Mouse (Mus musculus) kidney, embryonic 14.5 days (tissue): ENCODE data around the gene Scn7a. TPM values are rescaled to one million over a fixed set of nuclear protein-coding genes. Genes with fewer than 3 reads are reported as not detected.
A peak's percentile ranks its signal among the peaks of the same experiment; 100 is the strongest.

Experiments used
- ATAC-seq: fragments of 200-750 bp; cut with Nextera tagmentation; 2 replicates; pipeline ENCODE4 v1.8.0; 2017; ENCODE audit warnings: moderate number of reproducible peaks, mild to moderate bottlenecking, moderate TSS enrichment, moderate library complexity; ENCODE audit not compliant: low FRiP score, low TSS enrichment
- H3K27ac ChIP-seq: fragments of 300-500 bp; sonication (generic); 2 replicates; pipeline ENCODE4 v1.5.1; 2014; ENCODE audit warnings: low read depth, mild to moderate bottlenecking, low read length, moderate library complexity, mixed read lengths
- H3K27me3 ChIP-seq: fragments of 300-500 bp; sonication (generic); 2 replicates; pipeline ENCODE4 v1.6.1; 2014; ENCODE audit warnings: mild to moderate bottlenecking, low read length; ENCODE audit not compliant: control insufficient read depth, insufficient read depth
- H3K36me3 ChIP-seq: fragments of 300-500 bp; sonication (generic); 2 replicates; pipeline ENCODE4 v1.6.1; 2014; ENCODE audit warnings: low read length, mixed read lengths; ENCODE audit not compliant: control insufficient read depth, insufficient read depth
- H3K4me1 ChIP-seq: fragments of 300-500 bp; sonication (generic); 2 replicates; pipeline ENCODE4 v1.6.1; 2014; ENCODE audit warnings: low read length, mixed read lengths; ENCODE audit not compliant: control insufficient read depth, insufficient read depth
- H3K4me2 ChIP-seq: fragments of 300-500 bp; sonication (generic); replicated peaks from 2 replicates; pipeline ENCODE4 v1.6.1; 2014; ENCODE audit warnings: low read depth, mild to moderate bottlenecking, low read length
- H3K4me3 ChIP-seq: fragments of 300-500 bp; sonication (generic); 2 replicates; pipeline ENCODE4 v1.5.1; 2014; ENCODE audit warnings: mild to moderate bottlenecking, low read length
- H3K9ac ChIP-seq: fragments of 300-500 bp; sonication (generic); 2 replicates; pipeline ENCODE4 v1.6.1; 2014; ENCODE audit warnings: low read depth, mild to moderate bottlenecking, low read length, moderate library complexity
- H3K9me3 ChIP-seq: fragments of 300-500 bp; sonication (generic); 2 replicates; pipeline ENCODE4 v1.6.1; 2016; ENCODE audit warnings: low read length; ENCODE audit not compliant: control insufficient read depth
- WGBS: fragments of 180-500 bp; shearing (Covaris S2); extraction: QIAGEN DNeasy Blood & Tissue Kit; methylation state at CpG from one replicate; pipeline ENCODE4 v1.1.7; 2014; 5-methylcytosine and 5-hydroxymethylcytosine counted together
- polyA plus RNA-seq: library from polyadenylated mRNA; unstranded; fragments of >200 nt; fragmentation: Nextera tagmentation; extraction: Ambion mirVana; gene quantifications from 2 replicates; pipeline ENCODE4 v1.2.1, GENCODE M21; 2014

Scn7a gene
- polyA plus RNA-seq: 1.4 and 2.1 TPM in 2 replicates

GRCm38 (mm10) chr2:66784765-66785164 lies at the start of gene Scn7a:
Gene Scn7a (minus strand): TSS chr2:66784914.
- 29% methylated on average over 6 of the region's 6 CpGs for WGBS
- no peaks in the 10 kb centered on the region; the same call in 1 of the 2 replicates for H3K4me1 ChIP-seq
- no peak within 1 kb of the TSS for H3K9ac ChIP-seq

GRCm38 (mm10) chr2:66827729-66828128 lies 43.0 kb upstream of the Scn7a start:
- 80% methylated on average over 1 of the region's 1 CpGs for WGBS
- no peak for ATAC-seq
- Histone ChIP-seq H3K36me3 (no peaks in the 10 kb centered on the region), H3K4me2 (no peak overlapping the region), H3K27me3 (no peaks in the 10 kb centered on the region), H3K27ac (no peak overlapping the region), H3K9ac (no peak overlapping the region), H3K9me3 (no peaks in the 10 kb centered on the region), H3K4me1 (no peaks in the 10 kb centered on the region), H3K4me3 (no peak overlapping the region)

More at GRCm38 (mm10) chr2:66784765-66785164, at the start of gene Scn7a:
- no peak within 1 kb of the TSS for H3K27ac ChIP-seq
- no peaks in the 10 kb centered on the region for H3K27me3 ChIP-seq
- H3K4me3 ChIP-seq: peak within 1 kb of the TSS; percentile 6; the same call in 1 of the 2 replicates
- H3K36me3 ChIP-seq: no peaks in the 10 kb centered on the region
- peak; percentile 91 for ATAC-seq
- H3K4me2 ChIP-seq: peak within 1 kb of the TSS; percentile 8; the same call in 1 of the 2 replicates
- no peaks in the 10 kb centered on the region for H3K9me3 ChIP-seq

GRCm38 (mm10) chr2:66819862-66820559 lies 35.3 kb upstream of the Scn7a start:
- Histone ChIP-seq H3K36me3 (no peaks in the 10 kb centered on the region), H3K4me1 (no peaks in the 10 kb centered on the region), H3K4me2 (no peak overlapping the region), H3K27ac (no peak overlapping the region), H3K9ac (no peak overlapping the region), H3K27me3 (no peaks in the 10 kb centered on the region), H3K4me3 (no peak overlapping the region), H3K9me3 (no peaks in the 10 kb centered on the region)
- ATAC-seq: no peak
- WGBS: 37% methylated on average over 7 of the region's 7 CpGs

GRCm38 (mm10) chr2:66799676-66800249 lies 15.0 kb upstream of the Scn7a start:
- H3K27ac ChIP-seq: no peak overlapping the region
- no peak overlapping the region for H3K9ac ChIP-seq
- H3K4me1 ChIP-seq: no peaks in the 10 kb centered on the region
- 50% methylated on average over 4 of the region's 4 CpGs for WGBS
- no peaks in the 10 kb centered on the region for H3K36me3 ChIP-seq
- H3K9me3 ChIP-seq: no peaks in the 10 kb centered on the region
- 0 out of 2 replicates have a peak, but pooled peaks cover 3% of the 10 kb centered on the region for H3K27me3 ChIP-seq
- no peak for ATAC-seq
- no peak overlapping the region for H3K4me2 ChIP-seq
- no peak overlapping the region for H3K4me3 ChIP-seq

- Histone ChIP-seq H3K4me3 (no peak overlapping the region), H3K4me1 (no peaks in the 10 kb centered on the region), H3K36me3 (no peaks in the 10 kb centered on the region), H3K9me3 (no peaks in the 10 kb centered on the region), H3K4me2 (no peak overlapping the region), H3K9ac (no peak overlapping the region), H3K27me3 (0 out of 2 replicates have a peak, but pooled peaks cover 3% of the 10 kb centered on the region), H3K27ac (no peak overlapping the region)
- 63% methylated on average over 1 of the region's 1 CpGs for WGBS
- ATAC-seq: no peak
These were observed 12.8 kb upstream of the Scn7a start for GRCm38 (mm10) chr2:66797493-66797892.

GRCm38 (mm10) chr2:66791629-66792028 lies 6.9 kb upstream of the Scn7a start:
- Histone ChIP-seq H3K27me3 (no peaks in the 10 kb centered on the region), H3K9ac (no peak overlapping the region), H3K4me1 (no peaks in the 10 kb centered on the region), H3K9me3 (no peaks in the 10 kb centered on the region), H3K4me2 (no peak overlapping the region), H3K4me3 (no peak overlapping the region), H3K27ac (no peak overlapping the region), H3K36me3 (no peaks in the 10 kb centered on the region)
- no peak for ATAC-seq
- 79% methylated on average over 1 of the region's 1 CpGs for WGBS

GRCm38 (mm10) chr2:66780884-66781283 lies 3.8 kb downstream of the Scn7a start:
- Histone ChIP-seq H3K27me3 (no peaks in the 10 kb centered on the region), H3K4me3 (no peak overlapping the region), H3K4me2 (no peak overlapping the region), H3K36me3 (no peaks in the 10 kb centered on the region), H3K4me1 (no peaks in the 10 kb centered on the region; the same call in 1 of the 2 replicates), H3K27ac (no peak overlapping the region), H3K9ac (no peak overlapping the region), H3K9me3 (no peaks in the 10 kb centered on the region)
- 76% methylated on average over 2 of the region's 2 CpGs for WGBS
- no peak for ATAC-seq

- no peak for ATAC-seq
- no peak overlapping the region for H3K27ac ChIP-seq
- H3K4me3 ChIP-seq: no peak overlapping the region
- no peaks in the 10 kb centered on the region for H3K36me3 ChIP-seq
- no peak overlapping the region for H3K9ac ChIP-seq
- H3K9me3 ChIP-seq: no peaks in the 10 kb centered on the region
- no peaks in the 10 kb centered on the region for H3K27me3 ChIP-seq
- H3K4me1 ChIP-seq: no peaks in the 10 kb centered on the region
- 89% methylated on average over 2 of the region's 2 CpGs for WGBS
- H3K4me2 ChIP-seq: no peak overlapping the region
These were observed 16.7 kb downstream of the Scn7a start for GRCm38 (mm10) chr2:66767980-66768379.

- H3K36me3 ChIP-seq: no peaks in the 10 kb centered on the region
- ATAC-seq: no peak
- H3K9me3 ChIP-seq: no peaks in the 10 kb centered on the region
- WGBS: 45% methylated on average over 1 of the region's 1 CpGs
- no peak overlapping the region for H3K4me3 ChIP-seq
- no peaks in the 10 kb centered on the region for H3K27me3 ChIP-seq
- no peak overlapping the region for H3K4me2 ChIP-seq
- no peak overlapping the region for H3K9ac ChIP-seq
- no peaks in the 10 kb centered on the region for H3K4me1 ChIP-seq
- H3K27ac ChIP-seq: no peak overlapping the region
These were observed 19.5 kb downstream of the Scn7a start for GRCm38 (mm10) chr2:66765170-66765569.
